Mouse (Mus musculus) kidney, adult 11 months (tissue): ENCODE results near the gene Lepr.

Experiments
- DNase-seq: peaks from one replicate; pipeline ENCODE4 v3.0.0; 2022

Gene Lepr

DNA sequence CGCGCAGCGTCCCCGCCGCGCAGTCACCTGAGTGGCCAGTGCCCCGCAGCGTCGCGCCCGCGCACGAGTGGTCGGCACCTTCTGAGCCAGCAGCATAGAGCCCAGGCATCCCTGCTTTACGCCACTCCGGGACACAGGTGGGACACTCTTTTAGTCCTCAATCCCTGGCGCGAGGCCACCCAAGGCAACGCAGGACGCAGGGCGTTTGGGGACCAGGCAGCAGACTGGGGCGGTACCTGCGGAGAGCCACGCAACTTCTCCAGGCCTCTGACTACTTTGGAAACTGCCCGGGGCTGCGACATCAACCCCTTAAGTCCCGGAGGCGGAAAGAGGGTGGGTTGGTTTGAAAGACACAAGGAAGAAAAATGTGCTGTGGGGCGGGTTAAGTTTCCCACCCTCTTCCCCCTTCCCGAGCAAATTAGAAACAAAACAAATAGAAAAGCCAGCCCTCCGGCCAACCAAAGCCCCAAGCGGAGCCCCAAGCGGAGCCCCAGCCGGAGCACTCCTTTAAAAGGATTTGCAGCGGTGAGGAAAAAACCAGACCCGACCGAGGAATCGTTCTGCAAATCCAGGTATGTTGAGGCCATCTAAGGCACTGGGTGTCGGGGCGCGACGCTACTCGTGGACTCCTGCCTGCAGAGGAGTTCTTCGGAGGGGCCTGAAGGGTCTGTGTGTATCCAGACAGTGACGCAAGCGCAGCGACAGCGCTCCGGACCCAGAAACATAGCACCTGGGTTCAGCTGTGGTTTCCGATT lies at the start of gene Lepr:
TSS of gene Lepr (plus strand) at position 38 of the 755 bp plus-strand sequence.
- peak; percentile 9 for DNase-seq

- DNase-seq = no peak
Measured at GRCm38 (mm10) chr4:101669161-101669560, 48.0 kb upstream of the Lepr start.

- DNase-seq = no peak
Measured at GRCm38 (mm10) chr4:101669811-101670210, 47.4 kb upstream of the Lepr start.

- DNase-seq = no peak
Measured at GRCm38 (mm10) chr4:101674790-101675189, 42.4 kb upstream of the Lepr start.

- DNase-seq = peak; percentile 72
Measured at GRCm38 (mm10) chr4:101675726-101676125, 41.5 kb upstream of the Lepr start.

DNA sequence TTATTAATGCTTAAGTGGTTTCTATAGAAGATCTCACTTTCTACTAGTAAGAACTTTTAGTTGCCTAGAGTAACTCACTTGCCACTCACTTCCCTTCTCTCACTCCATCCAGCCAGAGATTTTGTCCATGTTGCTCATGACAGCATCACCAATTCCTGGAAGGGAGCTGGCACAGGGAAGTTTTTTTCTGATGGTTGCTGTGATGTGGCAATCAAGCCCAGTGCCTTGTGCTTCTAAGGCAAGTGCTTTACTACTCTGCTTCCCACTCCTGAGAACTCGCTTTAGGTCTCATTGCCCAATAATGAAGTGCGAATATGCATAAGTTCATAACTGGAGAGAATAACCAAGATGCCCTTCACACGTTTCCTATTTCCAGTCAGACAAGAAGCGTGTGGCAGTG lies 34.6 kb upstream of the Lepr start:
- no peak for DNase-seq

- no peak for DNase-seq
Measured at GRCm38 (mm10) chr4:101683086-101683485, 34.1 kb upstream of the Lepr start.

DNA sequence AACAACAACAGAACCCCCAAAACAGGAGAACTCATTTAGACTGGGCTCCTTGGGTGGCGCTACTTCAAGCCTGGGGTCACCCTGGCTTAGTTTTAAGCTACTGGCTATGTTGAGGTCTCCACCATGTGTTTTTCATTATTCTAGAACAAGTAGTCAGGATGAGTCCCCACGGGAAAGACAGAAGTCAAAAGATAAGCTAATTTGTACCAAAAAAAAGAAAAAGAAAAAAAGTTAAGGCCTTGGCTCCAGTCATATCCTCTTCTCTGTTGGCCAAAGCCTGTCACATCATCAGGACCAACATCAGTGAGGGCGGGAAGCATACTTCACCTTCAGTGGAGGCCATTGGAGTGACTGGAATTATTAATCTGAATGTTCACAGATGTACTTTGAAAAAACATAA lies 32.4 kb upstream of the Lepr start:
- no peak for DNase-seq

- no peak for DNase-seq
Measured at GRCm38 (mm10) chr4:101686227-101686810, 30.9 kb upstream of the Lepr start.

GRCm38 (mm10) chr4:101689241-101689640 lies 28.0 kb upstream of the Lepr start:
- no peak for DNase-seq

DNA sequence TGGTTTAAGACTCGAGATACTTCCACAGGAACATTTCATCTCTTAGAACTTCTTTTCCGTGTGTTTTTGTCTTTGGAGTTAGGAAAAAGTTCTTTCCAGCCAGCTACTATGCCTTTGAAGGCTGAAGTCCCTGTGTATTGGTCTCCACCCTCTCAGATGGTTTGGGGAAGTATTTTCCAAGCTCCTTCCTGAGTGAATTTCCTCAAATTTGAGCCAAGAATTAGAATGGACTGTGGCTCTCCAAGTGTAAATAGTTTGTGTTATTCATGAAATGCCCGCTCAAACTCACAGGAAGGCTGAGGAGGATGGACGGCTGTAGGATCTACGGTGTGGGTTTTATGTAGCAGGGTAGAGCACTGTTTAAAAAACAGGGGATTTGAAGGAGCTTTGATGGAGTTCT lies 27.6 kb upstream of the Lepr start:
- DNase-seq = no peak

- DNase-seq = no peak
Measured at GRCm38 (mm10) chr4:101692892-101693291, 24.3 kb upstream of the Lepr start.

DNA sequence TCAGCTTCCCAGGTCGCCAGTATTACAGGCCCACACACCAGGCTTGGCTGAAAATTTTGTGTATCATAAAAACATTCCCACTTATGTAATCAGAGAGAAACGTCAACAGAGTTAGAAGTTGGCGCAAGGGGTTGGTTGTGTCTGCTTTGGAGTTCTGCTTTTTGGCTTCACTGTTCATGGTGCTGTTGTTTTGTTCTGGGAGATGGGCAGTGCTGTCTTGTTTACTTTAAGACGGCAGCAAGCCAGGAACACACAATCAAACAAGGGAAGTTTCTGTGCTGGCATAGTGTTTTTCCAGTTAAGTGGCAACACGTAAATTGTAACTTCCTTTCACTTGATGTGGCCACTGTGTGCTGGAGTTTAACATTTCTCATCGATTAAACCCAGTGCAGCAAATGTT lies 22.7 kb upstream of the Lepr start:
- DNase-seq = no peak

DNA sequence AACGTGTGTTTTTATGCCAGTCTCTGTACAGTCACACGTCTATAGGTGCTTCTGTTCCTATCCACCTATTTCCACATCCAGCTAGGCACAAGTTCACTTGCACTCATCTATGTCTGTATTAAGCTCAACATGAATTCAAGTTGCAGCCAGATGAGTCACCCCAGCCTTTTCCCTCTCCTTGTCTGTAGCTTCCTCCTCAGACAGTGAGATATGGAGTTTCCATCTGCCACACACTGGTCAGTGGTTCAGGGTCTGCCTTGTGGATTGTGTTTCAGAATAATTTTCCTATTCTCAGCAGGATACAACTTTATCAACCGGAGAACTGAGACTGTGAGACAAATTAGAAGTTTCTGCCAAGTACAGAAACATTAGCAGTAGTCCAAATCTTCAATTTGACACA lies 20.0 kb upstream of the Lepr start:
- no peak for DNase-seq

GRCm38 (mm10) chr4:101699423-101699822 lies 17.8 kb upstream of the Lepr start:
- no peak for DNase-seq

GRCm38 (mm10) chr4:101700892-101701640 lies 16.1 kb upstream of the Lepr start:
- no peak for DNase-seq

DNA sequence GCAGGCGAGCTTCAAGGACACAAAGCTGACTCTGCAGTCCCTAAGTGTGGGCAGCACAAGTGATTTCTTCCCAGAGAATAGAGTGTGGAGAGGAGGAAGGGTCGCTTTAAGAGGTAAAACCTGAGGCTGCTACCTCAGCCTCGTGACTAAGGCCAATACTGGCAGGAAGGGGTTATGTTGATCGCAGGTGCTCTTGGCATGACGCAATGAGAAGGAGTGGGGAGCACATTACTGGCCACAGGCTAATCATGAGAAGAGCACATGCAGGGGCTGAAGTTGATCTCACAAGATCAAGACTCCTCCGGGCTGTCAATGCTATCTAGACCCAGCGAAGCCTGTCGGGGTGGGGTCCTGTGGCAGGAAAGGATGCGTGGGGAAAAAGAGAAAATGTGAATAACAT lies 11.9 kb upstream of the Lepr start:
- DNase-seq = no peak

GRCm38 (mm10) chr4:101707234-101707633 lies 10.0 kb upstream of the Lepr start:
- DNase-seq = no peak

DNA sequence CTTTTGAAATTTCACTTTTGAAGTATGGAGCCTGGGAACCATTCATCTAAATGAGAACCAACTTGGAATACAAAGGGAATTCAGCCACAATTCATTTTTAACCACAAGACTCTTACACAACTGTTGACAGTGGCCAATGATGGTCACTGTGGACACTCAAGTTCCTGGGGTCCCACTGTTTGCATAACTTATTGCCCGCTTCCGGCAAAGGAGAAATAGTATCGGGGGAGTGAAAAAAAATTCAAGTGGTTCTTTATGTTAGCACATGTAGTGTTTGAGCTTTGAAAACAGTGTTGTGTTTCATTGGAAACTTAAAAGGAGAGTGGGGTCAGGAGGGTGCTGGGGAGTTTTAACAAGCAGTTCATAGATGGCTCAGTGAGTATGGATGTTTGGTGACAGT lies 9.3 kb upstream of the Lepr start:
- DNase-seq = no peak

GRCm38 (mm10) chr4:101710361-101710760 lies 6.8 kb upstream of the Lepr start:
- DNase-seq = no peak

- no peak for DNase-seq
Measured at GRCm38 (mm10) chr4:101711100-101711499, 6.1 kb upstream of the Lepr start.

DNA sequence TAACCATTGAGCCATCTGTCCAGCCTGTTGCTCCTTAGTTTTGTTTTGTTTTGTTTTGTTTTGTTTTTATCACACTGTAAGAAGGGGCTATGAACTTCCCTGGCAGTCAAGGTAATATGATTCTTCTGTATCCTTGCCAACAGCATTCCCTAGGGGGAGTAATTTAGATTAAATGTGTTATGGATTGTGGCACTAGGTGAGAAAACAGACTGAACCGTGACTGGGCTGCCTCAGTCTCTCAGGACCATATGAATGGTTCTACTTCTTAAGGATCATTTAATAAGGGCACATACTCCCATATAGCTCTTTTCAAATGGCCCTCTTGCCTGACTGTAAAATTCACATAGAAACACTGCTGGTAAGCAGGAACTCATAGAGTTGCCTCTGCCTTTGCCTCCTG lies 4.6 kb upstream of the Lepr start:
- DNase-seq = no peak

DNA sequence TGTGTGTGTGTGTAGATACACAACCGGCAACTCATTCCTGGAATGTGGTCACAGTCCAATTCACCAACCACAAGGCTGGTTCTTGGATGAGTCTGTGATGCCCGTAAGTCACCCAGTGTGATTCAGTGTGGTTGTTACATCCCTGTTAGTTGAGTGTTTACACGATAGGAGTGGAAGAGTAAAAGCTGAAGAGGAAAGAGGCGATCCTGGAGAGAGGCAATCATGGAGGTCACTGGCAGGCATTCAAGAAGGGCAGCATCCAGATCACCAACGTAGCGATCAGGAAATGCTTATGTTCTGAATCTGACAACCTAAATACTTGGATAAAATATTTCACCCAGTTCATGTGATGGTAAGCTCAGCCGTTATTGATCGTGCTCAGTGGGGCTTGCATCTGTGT lies 1.9 kb upstream of the Lepr start:
- DNase-seq = no peak

GRCm38 (mm10) chr4:101715805-101716204 lies 1.4 kb upstream of the Lepr start:
- no peak for DNase-seq
